Mouse (Mus musculus) heart, adult 2 months (tissue): ENCODE results near the gene Rnf39. TPM values are rescaled to one million over a fixed set of nuclear protein-coding genes. Genes with fewer than 3 reads are reported as not detected.

Experiments used
- DNase-seq, 2 experiments: peaks; one replicate each; pipeline ENCODE4 v3.0.0; 2021
- H3K27ac ChIP-seq: fragments of 200-600 bp; 2 replicates; pipeline ENCODE4 v1.8.1; 2022
- H3K27me3 ChIP-seq: fragments of 200-500 bp; 2 replicates; pipeline ENCODE4 v1.6.1; 2012; ENCODE audit warnings: mild to moderate bottlenecking, low read length, inconsistent platforms, mixed read lengths; ENCODE audit not compliant: control insufficient read depth, insufficient read depth
- H3K36me3 ChIP-seq: fragments of 200-500 bp; 2 replicates; pipeline ENCODE4 v1.6.1; 2012; ENCODE audit warnings: low read length, inconsistent platforms; ENCODE audit not compliant: control insufficient read depth, insufficient read depth
- H3K4me1 ChIP-seq: fragments of 200-500 bp; 2 replicates; pipeline ENCODE4 v1.6.1; 2011; ENCODE audit warnings: low read length; ENCODE audit not compliant: control insufficient read depth, insufficient read depth
- H3K4me3 ChIP-seq: fragments of 200-600 bp; 2 replicates; pipeline ENCODE4 v1.8.1; 2022
- H3K79me2 ChIP-seq: fragments of 200-500 bp; replicated peaks from 2 replicates; pipeline ENCODE4 v1.6.1; 2012; ENCODE audit warnings: mild to moderate bottlenecking, inconsistent platforms, low read length, moderate library complexity, mixed read lengths; ENCODE audit not compliant: control insufficient read depth, insufficient read depth
- H3K9ac ChIP-seq: fragments of 200-500 bp; 2 replicates; pipeline ENCODE4 v1.6.1; 2012; ENCODE audit warnings: low read depth, mild to moderate bottlenecking, control low read depth, inconsistent platforms, low read length, mixed read lengths
- CTCF ChIP-seq: fragments of 200-600 bp; IDR thresholded peaks from 2 replicates; pipeline ENCODE4 v1.8.1; 2022; ENCODE audit warnings: antibody characterized with exemption, mild to moderate bottlenecking, moderate library complexity
- EP300 ChIP-seq: fragments of 200-500 bp; IDR thresholded peaks from 2 replicates; pipeline ENCODE4 v1.6.1; 2011; ENCODE audit warnings: low read depth, low read length, control low read depth; ENCODE audit not compliant: insufficient read depth
- POLR2A ChIP-seq: fragments of 200-500 bp; IDR thresholded peaks from 2 replicates; pipeline ENCODE4 v1.6.1; 2011; ENCODE audit warnings: mild to moderate bottlenecking, low read depth, low read length, control low read depth; ENCODE audit not compliant: insufficient read depth
- WGBS: fragments of 180-500 bp; shearing (Covaris S2); methylation state at CpG from one replicate; pipeline ENCODE4 v1.1.7; 2018; 5-methylcytosine and 5-hydroxymethylcytosine counted together
- intact Hi-C: fragments of 180-260 bp; cut with DNase I; formaldehyde crosslinking; loops from one replicate; pipeline ENCODE4 v1.15.1; 2025
- polyA plus RNA-seq: library from polyadenylated mRNA; depleted of rRNA; stranded (reverse); fragments of >200 nt; gene quantifications from 2 replicates; pipeline ENCODE4 v1.2.3, GENCODE M21; 2012
- total RNA-seq, 2 experiments: library from RNA; stranded (reverse); gene quantifications; 2 replicates each; pipeline ENCODE4 v1.2.3; 2021

Rnf39 gene
- total and polyA plus RNA-seq, 3 experiments, result 0.77 to 1.00 (median 0.81) TPM

- H3K27me3 ChIP-seq, result no peaks in the 10 kb centered on the region
- no peaks in the 10 kb centered on the region for H3K36me3 ChIP-seq
- WGBS, result 18% methylated on average over 2 of the region's 2 CpGs
- DNase-seq, result peak; percentile 63 to 68
- H3K27ac ChIP-seq, result no peak overlapping the region
- no peak overlapping the region for H3K4me3 ChIP-seq
- intact Hi-C loops, result loop anchor here (2.0 kb wide), 2 partner anchors 45 to 135 kb away; partner anchors contain the start of genes Znrd1 and Znrd1as
- no peaks in the 10 kb centered on the region for H3K79me2 ChIP-seq
- no peak overlapping the region for H3K9ac ChIP-seq
- TF ChIP-seq EP300, result no peak
- TF ChIP-seq CTCF, result peak; percentile 91
- H3K4me1 ChIP-seq, result no peaks in the 10 kb centered on the region
Observed at GRCm38 (mm10) chr17:36914108-36914507, 28.6 kb upstream of the Rnf39 start.

- no peak overlapping the region for H3K4me3 ChIP-seq
- no peak overlapping the region for H3K27ac ChIP-seq
- TF ChIP-seq CTCF (peak; percentile 82), POLR2A (no peak), EP300 (0 out of 2 replicates have a peak, but pooled peaks have one; percentile 39)
- H3K36me3 ChIP-seq, result no peaks in the 10 kb centered on the region
- no peaks in the 10 kb centered on the region for H3K27me3 ChIP-seq
- intact Hi-C loops, result loop anchor here (1.0 to 2.0 kb wide), 3 partner anchors 44 to 134 kb away; partner anchors contain the start of genes Znrd1 and Znrd1as
- no peaks in the 10 kb centered on the region for H3K79me2 ChIP-seq
- H3K4me1 ChIP-seq, result no peaks in the 10 kb centered on the region
- WGBS, result 12% methylated on average over 9 of the region's 9 CpGs
- DNase-seq, result peak; percentile 28 to 67
- no peak overlapping the region for H3K9ac ChIP-seq
Observed at GRCm38 (mm10) chr17:36915076-36915475, 27.6 kb upstream of the Rnf39 start.

GRCm38 (mm10) chr17:36920239-36920638 lies 22.5 kb upstream of the Rnf39 start:
- intact Hi-C loops, result no loop called here
- TF ChIP-seq EP300 (no peak), POLR2A (no peak), CTCF (no peak)
- no peaks in the 10 kb centered on the region for H3K79me2 ChIP-seq
- DNase-seq, result peak in 1 of 2 experiments; percentile 20
- 43% methylated on average over 15 of the region's 15 CpGs for WGBS
- H3K4me1 ChIP-seq, result no peaks in the 10 kb centered on the region
- no peak overlapping the region for H3K4me3 ChIP-seq
- no peak overlapping the region for H3K27ac ChIP-seq
- no peaks in the 10 kb centered on the region for H3K27me3 ChIP-seq
- no peaks in the 10 kb centered on the region for H3K36me3 ChIP-seq
- H3K9ac ChIP-seq, result no peak overlapping the region

- intact Hi-C loops, result no loop called here
- no peak overlapping the region for H3K27ac ChIP-seq
- WGBS, result 80% methylated on average over 4 of the region's 4 CpGs
- H3K9ac ChIP-seq, result no peak overlapping the region
- no peak for DNase-seq
- H3K27me3 ChIP-seq, result no peaks in the 10 kb centered on the region
- peaks cover under 1% of the 10 kb centered on the region; the same call in 1 of the 2 replicates for H3K4me1 ChIP-seq
- H3K4me3 ChIP-seq, result no peak overlapping the region
- TF ChIP-seq EP300 (no peak), POLR2A (no peak), CTCF (no peak)
- no peaks in the 10 kb centered on the region for H3K36me3 ChIP-seq
- H3K79me2 ChIP-seq, result no peaks in the 10 kb centered on the region
Observed at GRCm38 (mm10) chr17:36922715-36923114, 20.0 kb upstream of the Rnf39 start.

GRCm38 (mm10) chr17:36923491-36923890 lies 19.2 kb upstream of the Rnf39 start:
- 53% methylated on average over 4 of the region's 4 CpGs for WGBS
- intact Hi-C loops, result no loop called here
- H3K4me3 ChIP-seq, result no peak overlapping the region
- peaks cover 1% of the 10 kb centered on the region; the same call in 1 of the 2 replicates for H3K4me1 ChIP-seq
- H3K27me3 ChIP-seq, result no peaks in the 10 kb centered on the region
- H3K36me3 ChIP-seq, result no peaks in the 10 kb centered on the region
- DNase-seq, result no peak
- no peak overlapping the region for H3K27ac ChIP-seq
- no peak overlapping the region for H3K9ac ChIP-seq
- no peak for TF ChIP-seq POLR2A
- no peaks in the 10 kb centered on the region for H3K79me2 ChIP-seq

GRCm38 (mm10) chr17:36927496-36928120 lies 15.1 kb upstream of the Rnf39 start:
- no peak overlapping the region for H3K4me3 ChIP-seq
- DNase-seq, result peak in 1 of 2 experiments; percentile 59
- H3K9ac ChIP-seq, result no peak overlapping the region
- peaks cover 15% of the 10 kb centered on the region for H3K4me1 ChIP-seq
- no peaks in the 10 kb centered on the region; the same call in 1 of the 2 replicates for H3K36me3 ChIP-seq
- intact Hi-C loops, result no loop called here
- TF ChIP-seq CTCF, result no peak
- 0 out of 2 replicates have a peak, but pooled peaks have one; percentile 36 for TF ChIP-seq EP300
- H3K27ac ChIP-seq, result no peak overlapping the region
- no peaks in the 10 kb centered on the region for H3K79me2 ChIP-seq
- H3K27me3 ChIP-seq, result no peaks in the 10 kb centered on the region
- WGBS, result 43% methylated on average over 10 of the region's 10 CpGs
